Mouse (Mus musculus) liver, adult 2 months (tissue): Measurements from ENCODE around the gene Cd207. TPM values are rescaled to one million over a fixed set of nuclear protein-coding genes. Genes with fewer than 3 reads are reported as not detected.

Experiments used
- DNase-seq: peaks from one replicate; pipeline ENCODE4 v3.0.0-alpha.2; 2011; ENCODE audit warnings: low read depth, low spot score; ENCODE audit errors: extremely low read depth
- H3K27ac ChIP-seq: fragments of 200-500 bp; replicated peaks from 2 replicates; pipeline ENCODE4 v1.5.1; 2012; ENCODE audit warnings: low read depth, mild to moderate bottlenecking, control low read depth, inconsistent platforms, low read length; ENCODE audit not compliant: insufficient read depth
- H3K27me3 ChIP-seq: fragments of 200-500 bp; 2 replicates; pipeline ENCODE4 v1.6.1; 2012; ENCODE audit warnings: mild to moderate bottlenecking, moderate library complexity, low read length, inconsistent platforms; ENCODE audit not compliant: control insufficient read depth, insufficient read depth
- H3K36me3 ChIP-seq: fragments of 200-500 bp; 2 replicates; pipeline ENCODE4 v1.6.1; 2012; ENCODE audit warnings: low read length, inconsistent platforms; ENCODE audit not compliant: control insufficient read depth, insufficient read depth
- H3K4me1 ChIP-seq: fragments of 200-500 bp; 2 replicates; pipeline ENCODE4 v1.6.1; 2011; ENCODE audit warnings: low read length; ENCODE audit not compliant: control insufficient read depth, insufficient read depth
- H3K4me3 ChIP-seq: fragments of 200-500 bp; 2 replicates; pipeline ENCODE4 v1.5.1; 2011; ENCODE audit warnings: low read depth, mild to moderate bottlenecking, control low read depth, low read length, moderate library complexity; ENCODE audit not compliant: insufficient read depth
- H3K79me2 ChIP-seq: fragments of 200-500 bp; 2 replicates; pipeline ENCODE4 v1.6.1; 2012; ENCODE audit warnings: inconsistent platforms, mild to moderate bottlenecking, low read length, moderate library complexity; ENCODE audit not compliant: control insufficient read depth, insufficient read depth
- H3K9ac ChIP-seq: fragments of 200-500 bp; 2 replicates; pipeline ENCODE4 v1.6.1; 2012; ENCODE audit warnings: low read depth, mild to moderate bottlenecking, control low read depth, inconsistent platforms, low read length
- CTCF ChIP-seq: fragments of 200-500 bp; IDR thresholded peaks from 2 replicates; pipeline ENCODE4 v1.5.1; 2011; ENCODE audit warnings: low read depth, low read length, control low read depth
- POLR2A ChIP-seq: fragments of 200-500 bp; IDR thresholded peaks from 2 replicates; pipeline ENCODE4 v1.6.1; 2011; ENCODE audit warnings: low read length, control low read depth; ENCODE audit not compliant: insufficient read depth; ENCODE audit errors: extremely low read depth
- WGBS: fragments of 180-500 bp; shearing (Covaris S2); methylation state at CpG from one replicate; pipeline ENCODE4 v1.1.7; 2018; 5-methylcytosine and 5-hydroxymethylcytosine counted together
- polyA plus RNA-seq: library from polyadenylated mRNA; depleted of rRNA; stranded (reverse); fragments of >200 nt; gene quantifications from 2 replicates; pipeline ENCODE4 v1.2.3, GENCODE M21; 2012
- total RNA-seq: library from RNA; depleted of rRNA; stranded (reverse); fragments of >200 nt; gene quantifications from 2 replicates; pipeline ENCODE4 v1.2.3, GENCODE M21; 2014

Cd207 gene
- total and polyA plus RNA-seq, 2 experiments: 0.93 to 3.7 TPM

DNA sequence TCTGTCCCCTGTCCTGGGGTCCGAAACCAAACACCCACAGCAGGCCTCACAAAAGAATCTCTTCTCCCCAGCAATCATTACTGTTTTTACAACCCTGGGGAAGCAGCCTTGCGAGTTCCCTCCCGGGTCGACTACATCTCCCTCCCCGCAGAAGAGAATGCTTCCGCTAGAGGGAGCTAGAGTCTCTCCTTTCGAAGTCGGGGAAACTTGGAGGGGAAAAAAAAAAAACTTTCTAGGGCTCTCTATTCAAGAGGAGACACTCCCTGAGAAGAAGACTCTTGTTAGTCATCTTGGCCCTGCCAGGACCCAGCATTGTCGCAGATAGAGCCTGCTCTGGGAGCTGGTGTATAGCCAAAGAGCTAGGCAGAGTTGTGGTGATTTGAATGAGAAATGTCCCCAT lies 16.2 kb upstream of the Cd207 start:
- no peaks in the 10 kb centered on the region for H3K36me3 ChIP-seq
- H3K79me2 ChIP-seq: no peaks in the 10 kb centered on the region
- H3K9ac ChIP-seq: no peak overlapping the region
- peaks cover 8% of the 10 kb centered on the region; the same call in 1 of the 2 replicates for H3K27me3 ChIP-seq
- H3K4me3 ChIP-seq: no peak overlapping the region
- peak; percentile 51 for DNase-seq
- H3K27ac ChIP-seq: no peak overlapping the region
- 2% methylated on average over 9 of the region's 9 CpGs for WGBS
- no peak for TF ChIP-seq POLR2A
- peak; percentile 71 for TF ChIP-seq CTCF
- no peaks in the 10 kb centered on the region for H3K4me1 ChIP-seq

- TF ChIP-seq POLR2A (no peak), CTCF (no peak)
- no peak overlapping the region for H3K4me3 ChIP-seq
- peaks cover 7% of the 10 kb centered on the region; the same call in 1 of the 2 replicates for H3K27me3 ChIP-seq
Measured at GRCm38 (mm10) chr6:83692962-83693361, 15.3 kb upstream of the Cd207 start.

DNA sequence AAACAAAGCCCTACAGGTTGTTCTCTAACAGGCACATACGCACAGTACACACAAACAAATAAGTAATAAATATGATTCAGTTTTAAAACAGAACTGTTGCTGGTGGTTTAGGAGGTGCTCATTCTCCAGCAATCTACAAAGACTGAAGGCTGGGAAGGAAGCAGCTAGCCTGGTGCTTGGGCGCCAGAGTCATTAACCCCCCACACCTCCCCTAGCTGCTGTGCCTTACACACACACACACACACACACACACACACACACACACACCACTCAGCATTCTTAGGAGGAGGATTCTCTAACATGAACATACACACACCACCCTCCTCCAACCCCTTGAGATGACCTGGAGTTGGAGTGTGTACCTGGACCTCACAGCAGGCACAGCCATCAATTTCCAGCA lies 13.3 kb upstream of the Cd207 start:
- no peak for TF ChIP-seq POLR2A
- no peak for TF ChIP-seq CTCF
- DNase-seq: no peak
- Histone ChIP-seq H3K27ac (no peak overlapping the region), H3K4me1 (no peaks in the 10 kb centered on the region), H3K4me3 (no peak overlapping the region), H3K79me2 (no peaks in the 10 kb centered on the region), H3K27me3 (peaks cover 2% of the 10 kb centered on the region; the same call in 1 of the 2 replicates), H3K36me3 (no peaks in the 10 kb centered on the region), H3K9ac (no peak overlapping the region)
- 76% methylated on average over 2 of the region's 2 CpGs for WGBS

More at GRCm38 (mm10) chr6:83692962-83693361, 15.3 kb upstream of the Cd207 start:
- Histone ChIP-seq H3K4me1 (no peaks in the 10 kb centered on the region), H3K79me2 (no peaks in the 10 kb centered on the region), H3K9ac (no peak overlapping the region), H3K27ac (no peak overlapping the region), H3K36me3 (no peaks in the 10 kb centered on the region)
- WGBS: 6% methylated on average over 12 of the region's 12 CpGs
- DNase-seq: no peak

GRCm38 (mm10) chr6:83690277-83690676 lies 12.6 kb upstream of the Cd207 start:
- no peaks in the 10 kb centered on the region for H3K4me1 ChIP-seq
- WGBS: 22% methylated on average over 4 of the region's 5 CpGs

GRCm38 (mm10) chr6:83689374-83689773 lies 11.7 kb upstream of the Cd207 start:
- Histone ChIP-seq H3K9ac (no peak overlapping the region), H3K27me3 (peaks cover 2% of the 10 kb centered on the region; the same call in 1 of the 2 replicates), H3K27ac (no peak overlapping the region), H3K36me3 (no peaks in the 10 kb centered on the region), H3K79me2 (no peaks in the 10 kb centered on the region), H3K4me3 (no peak overlapping the region), H3K4me1 (no peaks in the 10 kb centered on the region)
- no peak for DNase-seq
- whole genome bisulfite sequencing: 62% methylated on average over 4 of the region's 4 CpGs
- TF ChIP-seq POLR2A (no peak), CTCF (no peak)

More at GRCm38 (mm10) chr6:83690277-83690676, 12.6 kb upstream of the Cd207 start:
- peaks cover 2% of the 10 kb centered on the region; the same call in 1 of the 2 replicates for H3K27me3 ChIP-seq
- TF ChIP-seq POLR2A: no peak
- peak; percentile 75 for TF ChIP-seq CTCF
- no peak overlapping the region for H3K27ac ChIP-seq
- no peaks in the 10 kb centered on the region for H3K79me2 ChIP-seq
- peak; percentile 60 for DNase-seq
- no peak overlapping the region for H3K4me3 ChIP-seq
- no peak overlapping the region for H3K9ac ChIP-seq
- H3K36me3 ChIP-seq: no peaks in the 10 kb centered on the region

DNA sequence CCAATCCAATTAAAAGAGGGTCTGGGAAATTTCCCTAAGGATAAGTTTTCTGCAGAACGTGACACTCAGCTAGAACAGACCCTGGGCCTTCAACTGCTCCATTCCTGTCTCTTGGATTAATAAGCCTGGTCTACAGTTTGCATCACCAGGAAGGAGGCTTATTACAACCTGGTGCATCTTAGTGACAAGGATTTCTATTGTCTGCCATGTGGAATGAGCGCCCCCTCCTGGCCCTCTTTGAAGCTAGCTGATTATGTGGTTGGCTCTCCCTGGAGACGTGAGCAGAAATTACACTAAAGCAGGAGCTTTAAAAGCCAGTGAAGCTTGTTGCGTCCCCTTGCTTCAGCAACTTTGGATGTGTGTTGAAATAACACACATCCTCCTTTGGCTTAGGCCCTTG lies 4.3 kb downstream of the Cd207 start:
- peak; percentile 68 for TF ChIP-seq CTCF
- TF ChIP-seq POLR2A: no peak
- Histone ChIP-seq H3K27ac (no peak overlapping the region), H3K9ac (no peak overlapping the region), H3K27me3 (no peaks in the 10 kb centered on the region), H3K79me2 (no peaks in the 10 kb centered on the region), H3K4me3 (no peak overlapping the region), H3K4me1 (no peaks in the 10 kb centered on the region), H3K36me3 (no peaks in the 10 kb centered on the region)
- DNase-seq: peak; percentile 31
- WGBS: 9% methylated on average over 4 of the region's 4 CpGs
